Mouse (Mus musculus) bone marrow macrophage, adult 2 months (primary cell): ENCODE data around the gene Gabpb2.

Source experiments
- CTCF ChIP-seq: IDR thresholded peaks from 2 replicates; pipeline ENCODE4 v1.5.1; 2012; ENCODE audit warnings: low read depth, mild to moderate bottlenecking, low read length, moderate library complexity
- POLR2A ChIP-seq: IDR thresholded peaks from 2 replicates; pipeline ENCODE4 v1.6.1; 2012; ENCODE audit warnings: mild to moderate bottlenecking, low read depth, low read length, borderline replicate concordance

- no peak for TF ChIP-seq POLR2A
- TF ChIP-seq CTCF = no peak
Observed at GRCm38 (mm10) chr3:95250361-95250760, 32.6 kb upstream of the Gabpb2 start.
